Mouse (Mus musculus) A20 (cell line): ENCODE data around the gene Rap1b.

ENCODE experiments used
- DNase-seq: peaks from one replicate; pipeline ENCODE4 v3.0.0-alpha.2; 2011; ENCODE audit warnings: low read depth, low spot score

The Rap1b gene

GRCm38 (mm10) chr10:117783786-117784420 is 61.9 kb downstream of the Rap1b start:
- no peak for DNase-seq

- DNase-seq, result no peak
Measured at GRCm38 (mm10) chr10:117782491-117783260, 63.2 kb downstream of the Rap1b start.

- DNase-seq, result no peak
Measured at GRCm38 (mm10) chr10:117782056-117782455, 63.8 kb downstream of the Rap1b start.

- no peak for DNase-seq
Measured at GRCm38 (mm10) chr10:117781021-117781725, 64.7 kb downstream of the Rap1b start.

- DNase-seq, result no peak
Measured at GRCm38 (mm10) chr10:117780306-117780911, 65.4 kb downstream of the Rap1b start.

- DNase-seq, result no peak
Measured at GRCm38 (mm10) chr10:117779581-117780305, 66.1 kb downstream of the Rap1b start.

- no peak for DNase-seq
Measured at GRCm38 (mm10) chr10:117778951-117779350, 66.9 kb downstream of the Rap1b start.

GRCm38 (mm10) chr10:117778328-117778910 is 67.4 kb downstream of the Rap1b start:
- no peak for DNase-seq

GRCm38 (mm10) chr10:117777501-117778327 is 68.1 kb downstream of the Rap1b start:
- DNase-seq, result no peak

GRCm38 (mm10) chr10:117777103-117777470 is 68.7 kb downstream of the Rap1b start:
- DNase-seq, result no peak

GRCm38 (mm10) chr10:117776281-117777102 is 69.3 kb downstream of the Rap1b start:
- no peak for DNase-seq

- DNase-seq, result no peak
Measured at GRCm38 (mm10) chr10:117775401-117776144, 70.3 kb downstream of the Rap1b start.

GRCm38 (mm10) chr10:117774817-117775120 is 71.1 kb downstream of the Rap1b start:
- DNase-seq, result no peak

GRCm38 (mm10) chr10:117774011-117774816 is 71.6 kb downstream of the Rap1b start:
- DNase-seq, result no peak

GRCm38 (mm10) chr10:117773106-117773720 is 72.6 kb downstream of the Rap1b start:
- DNase-seq, result no peak

- DNase-seq, result no peak
Measured at GRCm38 (mm10) chr10:117772364-117773105, 73.3 kb downstream of the Rap1b start.

GRCm38 (mm10) chr10:117771131-117771510 is 74.7 kb downstream of the Rap1b start:
- DNase-seq, result no peak
